Mouse (Mus musculus) v-Abl transformed pro-B cells (cell line): ENCODE measurements around the gene Atxn1.

Experiments used
- in situ Hi-C, 2 experiments: fragments of 400-800 bp; cut with MboI; formaldehyde crosslinking; loops; one replicate each; pipeline ENCODE4 v1.15.1; 2025; ENCODE audit not compliant: unreplicated experiment in 2 of 2

Atxn1 gene

GRCm38 (mm10) chr13:45662852-45663251 lies 302.0 kb downstream of the Atxn1 start:
- in situ Hi-C loops = no loop called here

DNA sequence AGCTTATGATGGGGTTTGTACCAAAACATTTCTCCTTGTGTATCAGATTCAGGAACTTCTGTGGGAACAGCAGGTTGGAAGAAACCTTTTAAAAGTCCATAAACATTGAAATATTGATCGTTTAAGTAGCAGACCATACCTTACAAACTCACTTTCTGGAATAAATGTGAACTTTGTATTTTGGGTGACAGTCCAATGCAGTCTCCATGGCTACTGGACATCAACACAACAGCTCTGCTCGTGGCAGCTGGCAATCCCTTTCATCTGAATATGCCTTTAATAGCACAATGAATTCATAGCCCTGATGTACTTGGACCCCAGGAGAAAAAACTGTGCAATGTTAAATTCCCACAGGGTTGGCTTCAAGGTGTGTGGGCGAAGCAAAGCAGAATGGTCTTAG lies 302.6 kb downstream of the Atxn1 start:
- in situ Hi-C loops = no loop called here

DNA sequence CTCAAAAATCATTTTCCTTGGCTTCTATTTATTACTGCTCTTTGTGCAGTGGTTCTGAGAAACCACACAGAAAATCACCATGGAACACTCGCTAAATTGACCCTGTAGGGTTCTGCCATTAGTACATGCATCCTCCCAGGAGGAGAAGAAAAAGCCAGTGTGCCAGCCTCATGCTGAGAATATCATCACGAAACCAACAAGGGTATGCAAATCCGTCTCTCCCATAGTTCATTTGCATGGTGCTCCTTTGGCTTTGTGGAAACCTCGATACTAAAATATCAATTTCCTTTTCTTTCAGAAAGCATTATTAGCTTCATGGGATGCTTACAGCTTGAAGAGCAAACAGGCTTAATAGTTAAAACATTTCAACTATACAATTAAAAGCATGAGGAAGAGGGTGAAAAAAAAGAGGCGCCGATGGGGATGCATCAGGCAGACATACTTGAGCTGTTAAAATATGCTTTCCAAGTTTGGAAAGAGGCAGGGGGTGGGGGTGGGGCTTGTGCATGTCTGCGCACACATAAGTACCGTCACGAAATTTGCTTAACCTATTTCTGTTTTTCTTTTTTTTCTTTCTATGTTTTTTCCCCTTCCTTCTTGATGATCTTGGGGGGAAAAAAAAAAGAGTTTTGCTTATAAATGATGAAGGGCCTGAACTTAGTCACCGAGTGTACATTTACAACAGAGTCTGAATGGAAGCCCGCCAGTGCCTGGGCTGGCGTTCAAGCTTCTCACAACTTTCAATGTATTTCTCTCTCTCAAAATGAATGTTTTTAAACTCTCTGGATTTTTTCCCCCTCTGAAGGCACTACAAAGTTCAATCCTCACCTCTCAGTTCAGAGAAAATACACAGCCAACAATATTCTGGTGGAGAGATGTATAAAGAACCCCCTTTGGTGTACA lies 303.3 kb downstream of the Atxn1 start:
- in situ Hi-C loops = no loop called here

GRCm38 (mm10) chr13:45659813-45660212 lies 305.0 kb downstream of the Atxn1 start:
- in situ Hi-C loops = no loop called here

GRCm38 (mm10) chr13:45658343-45658742 lies 306.5 kb downstream of the Atxn1 start:
- in situ Hi-C loops = no loop called here

DNA sequence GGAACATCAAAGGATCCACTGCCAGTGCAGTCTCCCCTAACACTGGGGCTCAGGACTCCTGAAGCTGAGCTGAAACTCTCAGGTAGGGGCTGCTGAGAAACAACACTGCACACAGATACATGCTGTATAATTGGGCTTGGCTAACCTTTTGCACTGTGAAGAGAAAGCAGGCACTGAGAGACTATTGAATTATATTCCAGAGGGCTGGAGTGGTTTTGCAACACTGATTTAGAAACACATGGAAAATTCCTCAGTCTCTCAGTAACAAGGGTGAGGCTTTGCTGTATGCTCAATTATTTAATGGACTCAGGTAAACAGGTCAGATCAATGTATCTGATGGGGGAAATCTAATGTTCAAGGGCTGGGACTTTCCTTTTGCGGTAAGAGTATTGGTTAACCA lies 307.6 kb downstream of the Atxn1 start:
- in situ Hi-C loops = no loop called here

DNA sequence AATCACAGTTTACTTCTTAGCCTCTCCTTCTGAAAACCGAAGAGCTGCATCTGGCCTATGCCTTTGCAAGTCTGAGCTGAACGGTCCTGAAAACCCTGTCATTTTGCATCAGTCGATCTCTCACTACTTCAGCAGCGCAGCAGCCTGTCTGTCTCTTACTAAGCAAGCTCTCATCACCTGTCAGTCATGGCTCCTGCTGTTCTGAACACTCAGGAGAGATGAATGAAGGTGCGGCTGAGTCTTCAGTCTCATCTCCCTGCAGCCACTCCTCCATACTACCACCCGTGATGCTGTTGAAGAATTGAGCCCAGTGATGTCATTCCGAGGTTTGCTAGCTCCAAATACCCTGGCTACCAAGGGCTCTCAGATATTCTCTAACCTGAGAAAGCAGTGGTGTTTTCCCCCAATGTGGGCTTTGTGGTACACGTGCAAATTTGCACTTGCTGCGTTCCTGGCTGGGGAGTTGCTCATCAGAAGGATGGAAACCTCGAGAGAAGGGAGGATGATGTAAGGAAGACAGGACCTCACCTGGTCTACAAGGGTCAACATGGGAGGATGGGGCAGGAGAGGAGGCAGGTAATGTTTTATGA lies 313.1 kb downstream of the Atxn1 start:
- in situ Hi-C loops = no loop called here

GRCm38 (mm10) chr13:45649197-45649812 lies 315.5 kb downstream of the Atxn1 start:
- in situ Hi-C loops = no loop called here

- in situ Hi-C loops = no loop called here
These were observed 320.9 kb downstream of the Atxn1 start for GRCm38 (mm10) chr13:45643780-45644395.

- in situ Hi-C loops = no loop called here
These were observed 321.9 kb downstream of the Atxn1 start for GRCm38 (mm10) chr13:45642913-45643312.

DNA sequence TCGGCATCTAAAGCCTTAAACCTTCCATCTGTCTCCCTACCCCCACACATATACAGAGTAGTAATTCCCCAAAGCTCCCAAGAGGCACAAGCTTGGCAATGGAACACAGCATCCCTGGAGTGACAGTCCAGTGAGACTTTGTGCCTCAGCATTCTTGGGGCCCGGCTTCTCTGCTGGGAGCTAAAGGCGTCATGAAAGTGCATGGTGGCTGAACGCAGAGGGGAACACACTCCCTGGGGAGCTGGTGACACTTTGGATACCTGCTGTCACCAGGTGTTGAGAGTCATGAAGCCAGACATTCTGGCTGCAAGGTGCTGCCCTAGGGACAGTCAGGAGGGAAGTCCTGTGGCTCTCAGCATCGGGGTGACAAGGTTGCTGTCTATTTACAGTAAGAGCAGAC lies 324.4 kb downstream of the Atxn1 start:
- in situ Hi-C loops = no loop called here

DNA sequence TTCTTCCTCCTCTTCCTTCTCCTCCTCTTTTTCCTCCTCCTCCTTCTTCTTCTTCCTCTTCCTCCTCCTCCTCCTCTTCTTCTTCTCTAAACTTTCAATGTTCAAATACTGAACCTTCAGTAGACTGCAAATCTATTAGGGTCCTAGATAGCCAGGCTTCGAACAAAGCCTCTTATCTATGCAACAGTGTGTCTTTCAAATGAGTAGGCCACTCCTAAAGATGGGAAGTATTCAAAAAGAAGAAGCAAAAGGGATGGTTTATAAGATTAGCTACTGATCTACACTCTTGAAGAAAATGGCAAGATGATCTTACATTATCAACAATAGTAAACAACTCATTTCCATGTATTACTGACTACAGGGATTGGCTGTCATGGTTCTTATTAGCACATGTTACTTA lies 326.5 kb downstream of the Atxn1 start:
- in situ Hi-C loops = no loop called here

GRCm38 (mm10) chr13:45637324-45637723 lies 327.5 kb downstream of the Atxn1 start:
- in situ Hi-C loops = no loop called here

DNA sequence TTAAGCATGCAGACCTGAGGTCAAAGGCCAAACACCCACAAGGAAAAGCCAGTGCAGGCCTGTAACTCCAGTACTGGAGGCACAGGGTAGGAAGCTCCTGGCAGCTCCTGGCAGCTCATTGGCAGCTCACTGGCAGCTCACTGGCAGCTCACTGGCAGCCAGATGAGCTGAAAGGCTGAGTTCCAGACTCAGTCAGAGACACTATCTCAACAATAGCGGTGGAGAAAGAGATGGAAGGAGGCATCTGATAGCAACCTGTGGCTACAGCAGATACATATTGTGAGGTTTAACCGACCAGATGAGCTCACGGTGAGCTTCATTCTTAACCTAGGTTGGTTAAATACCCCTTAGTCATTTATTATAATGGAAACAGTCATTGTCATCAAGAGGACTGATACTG lies 328.4 kb downstream of the Atxn1 start:
- in situ Hi-C loops = no loop called here

DNA sequence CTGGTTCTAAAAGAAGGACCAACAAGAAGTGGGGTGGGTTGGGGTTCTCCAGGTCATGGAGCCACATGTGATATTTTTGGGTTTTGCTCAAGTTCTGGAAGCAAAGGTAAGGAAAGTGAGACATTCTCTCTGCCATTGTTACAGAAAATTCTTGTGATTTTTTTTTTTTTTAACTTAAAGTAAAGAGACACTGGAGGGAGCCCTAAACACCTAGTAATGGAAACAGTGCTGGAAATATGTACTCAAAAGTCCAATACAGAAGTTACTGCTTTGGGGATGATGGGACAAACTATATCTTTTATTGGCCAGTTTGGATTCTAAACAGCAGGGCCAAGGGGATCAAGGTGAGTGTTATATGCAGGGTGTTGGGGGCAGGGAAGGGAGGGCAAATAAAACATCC lies 330.9 kb downstream of the Atxn1 start:
- in situ Hi-C loops = no loop called here

DNA sequence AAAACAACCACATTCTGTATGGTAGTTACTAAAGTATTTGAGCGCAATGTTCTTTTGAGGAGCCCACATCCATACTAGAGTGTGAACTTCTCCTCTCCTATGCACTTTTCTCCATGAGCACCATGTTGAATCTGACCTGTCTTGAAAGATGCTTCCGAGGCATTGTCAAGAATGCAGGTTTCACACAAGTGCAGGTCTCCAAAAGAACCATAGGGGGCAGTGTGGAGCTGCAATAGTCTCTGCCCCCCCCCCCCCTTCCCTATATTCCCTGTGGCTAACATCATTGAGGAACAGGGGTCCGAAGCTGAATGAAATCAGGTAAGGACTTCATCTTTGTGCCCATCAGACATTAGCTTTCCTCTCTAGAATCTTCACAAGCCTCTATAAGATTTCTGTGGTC lies 332.7 kb downstream of the Atxn1 start:
- in situ Hi-C loops = no loop called here

DNA sequence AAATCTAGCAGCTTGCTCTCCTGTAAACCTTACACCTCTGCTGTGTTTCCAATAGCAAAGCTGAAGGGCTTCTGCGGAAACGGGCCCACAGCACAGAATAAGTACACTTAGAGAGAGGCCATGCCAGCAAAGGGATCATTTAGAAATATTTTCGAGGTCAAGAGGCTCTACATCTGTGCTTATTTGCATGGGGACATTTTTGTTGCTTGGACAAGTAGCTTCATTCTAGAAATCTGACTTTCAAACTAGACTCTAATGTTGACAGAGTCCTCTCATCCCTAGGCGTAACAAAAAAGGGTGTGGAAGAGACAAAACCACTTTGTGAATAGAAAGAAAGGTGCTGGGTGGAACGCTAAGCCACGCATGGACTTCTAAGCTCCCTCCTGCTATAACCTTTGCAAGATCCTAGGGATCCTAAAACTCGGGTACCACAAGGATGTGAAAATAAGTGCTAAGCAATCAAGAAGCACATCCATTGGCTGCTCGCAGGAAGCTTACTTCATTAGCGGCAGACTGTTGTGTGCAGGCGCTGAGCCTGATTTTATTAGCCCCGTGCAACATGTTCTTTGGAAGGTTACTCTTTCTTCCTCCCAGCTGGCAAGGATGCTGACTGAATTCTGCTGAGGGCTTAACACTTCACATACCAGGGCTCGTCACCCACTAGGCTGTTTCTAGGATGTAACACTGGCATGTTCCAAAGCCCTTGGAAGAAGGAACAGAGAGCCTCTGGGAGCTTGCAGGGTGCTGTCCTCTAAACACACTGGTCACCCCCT lies 334.1 kb downstream of the Atxn1 start:
- in situ Hi-C loops = no loop called here

GRCm38 (mm10) chr13:45629750-45630149 lies 335.1 kb downstream of the Atxn1 start:
- in situ Hi-C loops = no loop called here

GRCm38 (mm10) chr13:45628341-45628740 lies 336.5 kb downstream of the Atxn1 start:
- in situ Hi-C loops = no loop called here

DNA sequence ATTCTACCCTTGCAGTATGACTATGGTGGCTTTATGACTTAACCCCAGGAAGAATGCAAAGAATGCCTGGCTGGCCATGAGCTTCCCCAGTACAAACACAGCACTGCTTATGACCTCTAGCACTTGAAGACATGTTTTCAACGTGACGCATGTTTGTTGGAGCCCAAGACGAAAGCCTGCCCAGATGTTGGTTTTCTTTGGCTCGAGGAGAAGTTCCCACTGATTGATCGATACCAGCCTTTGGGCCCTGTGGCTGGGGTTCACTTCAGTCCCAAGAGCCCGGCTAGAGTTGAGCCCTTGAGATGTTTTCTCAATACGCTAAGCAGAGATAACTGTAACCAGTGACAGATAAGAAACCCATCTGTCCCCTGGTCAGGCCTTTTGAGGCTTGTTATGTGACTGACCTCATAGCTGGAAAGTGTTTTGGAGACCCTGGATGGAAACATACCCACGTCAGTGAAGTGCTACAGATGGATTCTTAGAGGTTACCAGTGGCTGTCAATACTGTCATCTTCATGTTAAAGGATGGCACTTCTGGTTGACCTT lies 337.5 kb downstream of the Atxn1 start:
- in situ Hi-C loops = no loop called here
